ENCODE assay signal across 10 mouse cellular contexts in the genomic region with DNA sequence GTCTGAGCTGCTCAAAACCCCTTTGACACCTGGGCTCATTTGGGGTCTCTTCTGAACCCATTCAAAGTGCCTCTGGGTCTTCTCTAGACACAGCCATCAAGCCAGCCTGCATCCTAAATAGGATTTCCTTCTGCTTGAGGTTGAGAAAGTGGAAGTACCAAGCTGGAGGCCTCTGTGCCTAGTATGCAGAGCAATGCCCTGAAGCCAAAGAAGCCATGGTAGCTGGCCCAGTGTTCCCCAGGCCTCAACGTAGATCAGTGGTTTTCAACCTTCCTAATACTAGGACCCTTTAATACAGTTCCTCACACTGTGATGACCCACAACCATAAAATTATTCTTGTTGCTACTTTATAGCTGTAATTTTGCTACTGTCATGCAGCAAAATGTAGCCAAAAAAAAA.
DNase-seq lines count a peak whose midpoint lies in the region; ATAC-seq lines count a peak whose summit lies in the region.
"Had no signal": no experiment of that assay in that cellular context is flagged by ENCODE, and none has a peak within 500 bp of the region (broad histone marks: within the 10 kb centered on the region; RNA-seq: fewer than 3 reads in every experiment).

No protein-coding gene starts in this region.

- DNase-seq in cerebellum, adult 9-10 months = peak; percentile 24
- no peak for DNase-seq in cerebellum, adult 8-10 months
- DNase-seq in cerebellum, postnatal 14 days = peak; percentile 45 to 57
- DNase-seq: adrenal gland, adult 2 months; adrenal gland, postnatal 10 days; adrenal gland, postnatal 25 days; embryo, embryonic 11 days had no signal

- no peak for ATAC-seq in cerebellum, adult (ENCODE audit: insufficient number of reproducible peaks, low FRiP score, low TSS enrichment)
- ATAC-seq: forebrain, embryonic 14.5 days; forebrain, embryonic 16.5 days had no signal
